Mouse (Mus musculus): ENCODE measurements at regions not wholly inside any gene's neighbourhood (a gene's known extent, or its start where the extent isn't known, plus 50 kb on each side); places are given as distances from the start of the nearest gene placed in this dataset.

DNA sequence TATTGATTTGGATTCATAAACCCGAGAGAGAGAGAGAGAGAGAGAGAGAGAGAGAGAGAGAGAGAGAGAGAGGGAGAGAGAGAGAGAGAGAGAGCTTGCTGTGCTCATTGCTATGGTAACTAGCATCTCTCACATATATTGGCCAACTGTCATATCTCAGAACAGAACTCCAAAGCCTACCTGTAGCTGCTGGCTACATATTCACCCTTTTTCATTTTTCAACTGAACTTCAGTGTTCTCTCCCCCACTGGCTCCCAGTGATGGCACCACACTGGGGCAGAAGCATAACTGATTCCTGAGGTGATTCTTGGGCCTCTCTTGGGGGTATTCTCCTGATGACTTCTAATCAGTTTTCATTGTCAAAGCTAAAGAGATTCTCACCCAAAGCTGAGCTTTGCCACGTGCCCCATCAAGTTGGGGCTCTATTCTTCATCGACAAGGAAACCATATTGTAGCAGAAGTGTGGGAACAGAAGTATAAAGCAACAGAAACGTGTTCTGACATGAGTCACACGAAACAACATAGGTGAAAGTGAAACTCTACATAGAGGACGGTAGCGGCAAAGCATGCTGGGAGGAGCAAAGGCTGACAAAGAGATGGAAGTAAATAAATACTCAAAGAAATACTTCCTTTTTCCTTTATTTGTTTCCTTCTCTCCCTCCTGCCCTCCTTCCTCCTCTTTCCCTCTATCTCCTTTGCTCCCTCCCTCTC lies 53.9 kb upstream of the Rbm24 start:
- no peak for TF ChIP-seq POLR2A (IDR thresholded peaks at IDR 0.05; ENCODE audit: insufficient read depth, low read depth, low read length)
- TF ChIP-seq CTCF (IDR thresholded peaks at IDR 0.05; ENCODE audit: insufficient read depth, low read depth, low read length): no peak
